Mouse (Mus musculus): ENCODE results near the gene Gba. TPM values are rescaled to one million over a fixed set of nuclear protein-coding genes. Genes with fewer than 3 reads are reported as not detected.

Gba gene
- polyA plus RNA-seq, 1 experiment: 69.8 TPM

DNA sequence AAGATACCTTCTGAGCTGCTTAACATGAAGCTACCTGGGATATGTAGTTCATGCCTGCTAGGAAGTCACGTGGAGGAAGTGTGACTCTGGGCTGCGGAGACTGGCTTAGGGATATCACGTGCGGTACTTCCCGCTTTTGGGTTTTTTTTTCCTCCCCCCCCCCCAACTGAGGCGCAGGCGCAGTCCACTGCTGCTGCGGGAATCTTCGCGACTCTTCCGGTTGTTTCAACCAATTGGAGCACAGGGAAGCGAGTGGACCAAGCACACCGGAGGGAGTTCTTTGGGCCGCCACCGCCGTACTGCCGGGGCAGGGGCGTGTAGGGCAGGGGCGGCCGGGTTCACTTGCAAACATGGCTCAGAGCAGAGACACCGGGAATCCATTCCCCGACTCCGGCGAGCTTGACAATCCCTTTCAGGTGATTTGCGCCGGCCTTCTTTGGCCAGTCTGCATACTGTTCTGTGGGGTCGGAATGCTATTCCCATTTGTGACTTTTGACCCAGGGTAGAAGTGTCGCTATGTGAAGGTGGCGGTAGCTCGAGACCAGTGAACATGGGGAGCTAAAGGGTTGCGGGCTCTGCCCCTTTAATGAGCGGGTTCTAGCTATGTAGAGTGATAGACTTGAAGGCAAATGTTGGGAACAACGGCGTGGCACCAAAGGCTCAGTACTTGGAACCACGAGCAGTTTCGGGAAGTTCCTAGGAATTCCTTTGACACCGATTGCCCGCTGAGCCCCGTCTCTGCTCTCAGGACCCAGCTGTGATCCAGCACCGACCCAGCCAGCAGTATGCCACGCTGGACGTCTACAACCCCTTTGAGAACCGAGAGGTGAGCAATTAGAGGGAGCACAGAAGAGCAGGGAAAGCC lies 25.3 kb upstream of the Gba start, which contains the start of gene Scamp3:
Gene Scamp3, plus strand, starts transcription at position 232 of the 865 bp plus-strand sequence.
- under 1% methylated on average over 43 of the region's 43 CpGs for WGBS
- TF ChIP-seq POLR2A (IDR thresholded peaks at IDR 0.05; ENCODE audit: borderline replicate concordance, insufficient read depth, low read length) (peak; percentile 87), CTCF (IDR thresholded peaks at IDR 0.05; ENCODE audit: borderline replicate concordance, insufficient read depth, low read depth, low read length) (no peak; the same call in 1 of the 2 replicates)
- H3K27ac ChIP-seq (ENCODE audit: insufficient read depth, low read length): peak within 1 kb of the TSS; percentile 47
- H3K27me3 ChIP-seq (ENCODE audit: control insufficient read depth, insufficient read depth, low read length): no peaks in the 10 kb centered on the region
- peak within 1 kb of the TSS; percentile 90 for H3K4me3 ChIP-seq (replicated peaks; ENCODE audit: insufficient read depth, low read depth, low read length)
- peaks cover 11% of the 10 kb centered on the region; the same call in 1 of the 2 replicates for H3K4me1 ChIP-seq (ENCODE audit: control insufficient read depth, insufficient read depth, low read length)
- peak; percentile 85 to 95 for DNase-seq

DNA sequence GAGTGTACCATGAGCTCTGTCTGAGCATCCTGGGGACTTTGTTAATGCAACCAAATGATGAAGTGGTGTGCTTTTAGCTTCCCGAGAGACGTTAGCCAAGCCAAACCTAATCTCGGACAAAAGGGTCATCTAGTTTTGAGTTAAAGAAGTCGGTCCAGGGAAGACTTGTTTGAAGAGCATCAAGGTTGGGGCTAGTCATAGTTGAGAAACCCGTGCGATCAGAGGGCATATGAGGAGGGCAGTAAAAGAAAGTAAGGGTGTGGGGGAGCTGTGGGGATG lies 24.7 kb upstream of the Gba start:
- DNase-seq: no peak
- TF ChIP-seq CTCF (IDR thresholded peaks at IDR 0.05; ENCODE audit: borderline replicate concordance, insufficient read depth, low read depth, low read length) (no peak), POLR2A (IDR thresholded peaks at IDR 0.05; ENCODE audit: borderline replicate concordance, insufficient read depth, low read length) (no peak)
- H3K27ac ChIP-seq (ENCODE audit: insufficient read depth, low read length): peak overlapping the region; percentile 47
- WGBS: 6% methylated on average over 6 of the region's 6 CpGs
- H3K27me3 ChIP-seq (ENCODE audit: control insufficient read depth, insufficient read depth, low read length): no peaks in the 10 kb centered on the region
- peak overlapping the region; percentile 90 for H3K4me3 ChIP-seq (replicated peaks; ENCODE audit: insufficient read depth, low read depth, low read length)
- H3K4me1 ChIP-seq (ENCODE audit: control insufficient read depth, insufficient read depth, low read length): peaks cover 11% of the 10 kb centered on the region; the same call in 1 of the 2 replicates

DNA sequence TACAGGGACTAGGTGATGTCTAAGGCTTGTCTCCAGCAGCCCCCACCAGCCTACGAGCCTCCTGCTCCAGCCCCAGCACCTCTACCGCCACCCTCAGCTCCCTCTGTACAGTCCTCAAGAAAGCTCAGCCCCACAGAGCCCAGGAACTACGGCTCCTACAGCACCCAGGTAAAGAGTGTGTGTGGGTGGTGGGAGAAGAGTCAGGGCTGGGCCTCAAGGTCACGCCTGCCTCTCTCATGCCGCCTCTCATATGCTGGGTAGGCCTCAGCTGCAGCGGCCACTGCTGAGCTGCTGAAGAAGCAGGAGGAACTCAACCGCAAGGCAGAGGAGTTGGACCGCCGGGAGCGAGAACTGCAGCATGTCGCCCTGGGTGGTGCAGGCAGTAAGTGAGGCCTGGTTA lies 23.7 kb upstream of the Gba start:
- WGBS: 86% methylated on average over 11 of the region's 11 CpGs
- TF ChIP-seq POLR2A (IDR thresholded peaks at IDR 0.05; ENCODE audit: borderline replicate concordance, insufficient read depth, low read length) (no peak), CTCF (IDR thresholded peaks at IDR 0.05; ENCODE audit: borderline replicate concordance, insufficient read depth, low read depth, low read length) (no peak)
- Histone ChIP-seq H3K27me3 (ENCODE audit: control insufficient read depth, insufficient read depth, low read length) (no peaks in the 10 kb centered on the region), H3K27ac (ENCODE audit: insufficient read depth, low read length) (no peak overlapping the region), H3K4me3 (replicated peaks; ENCODE audit: insufficient read depth, low read depth, low read length) (no peak overlapping the region), H3K4me1 (ENCODE audit: control insufficient read depth, insufficient read depth, low read length) (peaks cover 14% of the 10 kb centered on the region)
- DNase-seq: no peak

DNA sequence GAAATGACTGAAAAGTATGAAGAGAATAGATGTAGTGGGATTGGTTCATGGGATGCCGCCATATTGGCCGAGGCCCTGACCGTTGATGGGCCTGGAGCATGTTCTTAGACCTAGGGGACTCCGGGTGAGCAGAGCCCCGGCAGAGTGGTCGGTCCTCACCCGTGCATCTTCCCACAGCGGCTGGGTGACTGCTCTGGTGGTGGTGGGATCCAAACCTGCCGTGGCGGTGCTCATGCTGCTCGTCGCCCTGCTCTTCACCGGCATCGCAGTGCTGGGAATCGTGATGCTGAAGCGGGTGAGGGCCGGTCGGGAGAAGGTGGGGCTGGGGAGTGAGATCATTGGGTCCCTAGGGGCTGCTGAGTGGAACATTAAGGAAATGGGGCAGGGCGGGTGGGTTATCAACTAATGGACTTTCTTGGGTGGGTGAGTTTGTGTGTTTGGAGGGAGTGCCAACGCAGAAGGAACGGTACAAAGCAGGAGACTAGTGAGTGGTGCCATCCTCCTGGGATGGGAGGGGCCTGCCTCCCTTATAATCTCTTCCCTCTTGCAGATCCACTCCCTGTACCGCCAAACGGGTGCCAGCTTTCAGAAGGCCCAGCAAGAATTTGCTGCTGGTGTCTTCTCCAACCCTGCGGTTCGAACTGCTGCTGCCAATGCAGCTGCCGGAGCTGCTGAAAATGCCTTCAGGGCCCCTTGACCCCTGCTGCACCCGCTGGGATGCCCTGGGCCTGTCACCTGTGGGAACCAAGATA lies 20.8 kb upstream of the Gba start:
- no peak overlapping the region for H3K4me3 ChIP-seq (replicated peaks; ENCODE audit: insufficient read depth, low read depth, low read length)
- H3K27ac ChIP-seq (ENCODE audit: insufficient read depth, low read length): no peak overlapping the region
- H3K27me3 ChIP-seq (ENCODE audit: control insufficient read depth, insufficient read depth, low read length): no peaks in the 10 kb centered on the region
- 91% methylated on average over 27 of the region's 27 CpGs for WGBS
- no peak for DNase-seq
- H3K4me1 ChIP-seq (ENCODE audit: control insufficient read depth, insufficient read depth, low read length): peaks cover 19% of the 10 kb centered on the region
- TF ChIP-seq CTCF (IDR thresholded peaks at IDR 0.05; ENCODE audit: borderline replicate concordance, insufficient read depth, low read depth, low read length) (no peak), POLR2A (IDR thresholded peaks at IDR 0.05; ENCODE audit: borderline replicate concordance, insufficient read depth, low read length) (no peak)

DNA sequence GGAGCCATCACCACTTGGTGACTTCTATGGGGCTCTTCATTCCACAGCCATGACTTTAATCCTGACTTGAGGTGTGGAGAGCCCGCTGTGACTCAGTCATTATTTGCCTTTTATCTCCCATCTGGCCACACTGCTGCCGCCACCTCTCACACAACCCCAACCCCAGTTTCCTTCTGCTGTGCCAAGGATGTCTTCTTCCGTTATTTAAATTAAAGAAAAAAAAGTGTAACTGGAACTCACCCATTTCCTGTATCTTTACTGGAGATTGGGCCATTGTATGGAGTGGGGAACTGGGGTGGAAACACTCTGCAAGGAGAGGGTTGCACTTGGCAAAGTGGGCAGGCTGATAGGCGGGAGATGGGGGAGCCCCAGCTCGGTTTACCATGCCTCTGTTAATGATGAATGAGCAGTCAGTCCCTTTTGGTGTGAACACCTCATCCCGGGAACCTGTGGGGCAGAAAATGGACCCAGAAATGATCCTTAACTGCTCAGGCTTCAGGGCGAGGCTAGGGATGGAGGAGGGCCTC lies 20.1 kb upstream of the Gba start:
- no peak for DNase-seq
- 45% methylated on average over 7 of the region's 7 CpGs for WGBS
- Histone ChIP-seq H3K27me3 (ENCODE audit: control insufficient read depth, insufficient read depth, low read length) (no peaks in the 10 kb centered on the region), H3K27ac (ENCODE audit: insufficient read depth, low read length) (no peak overlapping the region), H3K4me3 (replicated peaks; ENCODE audit: insufficient read depth, low read depth, low read length) (peak overlapping the region; percentile 69), H3K4me1 (ENCODE audit: control insufficient read depth, insufficient read depth, low read length) (peaks cover 19% of the 10 kb centered on the region)
- TF ChIP-seq CTCF (IDR thresholded peaks at IDR 0.05; ENCODE audit: borderline replicate concordance, insufficient read depth, low read depth, low read length) (no peak), POLR2A (IDR thresholded peaks at IDR 0.05; ENCODE audit: borderline replicate concordance, insufficient read depth, low read length) (no peak)

DNA sequence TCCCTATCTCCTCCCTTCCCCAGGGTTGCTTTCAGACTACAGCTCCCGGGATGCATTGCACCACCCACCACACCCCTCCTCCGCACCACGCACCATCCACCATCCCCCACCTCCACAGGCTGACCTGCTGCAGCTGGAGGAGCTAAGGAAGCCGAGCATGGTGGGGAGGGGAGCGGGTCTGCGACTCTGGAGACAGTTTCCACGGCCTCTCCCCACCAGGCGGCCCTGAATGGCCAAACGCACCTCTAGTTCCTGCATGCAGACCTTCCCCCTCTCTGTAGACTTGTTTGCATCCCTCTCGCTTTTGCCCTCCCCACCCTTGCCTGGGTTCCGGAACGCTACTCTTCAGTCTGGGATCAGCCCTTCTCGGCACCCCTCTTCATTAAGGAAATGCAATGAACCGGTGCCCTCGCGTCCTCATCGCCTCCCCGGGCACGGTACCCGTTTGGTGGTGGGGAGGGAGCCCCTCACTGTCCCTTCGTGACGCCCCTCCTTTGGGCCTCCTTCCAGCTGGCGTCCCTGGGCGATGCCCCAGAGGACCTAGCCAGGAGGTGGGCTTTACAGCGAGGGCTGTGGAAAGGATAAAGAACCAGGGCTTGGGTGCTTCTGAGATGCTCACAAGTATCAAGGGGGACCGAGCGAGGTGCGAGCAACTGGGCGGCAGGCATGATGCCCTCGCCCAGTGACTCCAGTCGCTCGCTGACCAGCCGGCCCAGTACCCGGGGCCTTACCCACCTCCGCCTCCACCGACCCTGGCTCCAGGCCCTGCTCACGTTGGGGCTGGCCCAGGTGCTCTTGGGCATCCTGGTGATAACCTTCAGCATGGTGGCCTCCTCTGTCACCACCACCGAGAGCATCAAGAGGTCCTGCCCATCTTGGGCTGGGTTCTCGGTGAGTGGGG lies 19.4 kb upstream of the Gba start, which contains the start of gene Fam189b:
Gene Fam189b, plus strand, starts transcription at position 86 of the 901 bp plus-strand sequence.
- peak; percentile 90 to 91 for DNase-seq
- Histone ChIP-seq H3K4me1 (ENCODE audit: control insufficient read depth, insufficient read depth, low read length) (peaks cover 16% of the 10 kb centered on the region), H3K27ac (ENCODE audit: insufficient read depth, low read length) (peak within 1 kb of the TSS; percentile 66), H3K27me3 (ENCODE audit: control insufficient read depth, insufficient read depth, low read length) (no peaks in the 10 kb centered on the region), H3K4me3 (replicated peaks; ENCODE audit: insufficient read depth, low read depth, low read length) (peak within 1 kb of the TSS; percentile 69)
- under 1% methylated on average over 39 of the region's 39 CpGs for WGBS
- no peak for TF ChIP-seq CTCF (IDR thresholded peaks at IDR 0.05; ENCODE audit: borderline replicate concordance, insufficient read depth, low read depth, low read length)
- TF ChIP-seq POLR2A (IDR thresholded peaks at IDR 0.05; ENCODE audit: borderline replicate concordance, insufficient read depth, low read length): peak; percentile 86

DNA sequence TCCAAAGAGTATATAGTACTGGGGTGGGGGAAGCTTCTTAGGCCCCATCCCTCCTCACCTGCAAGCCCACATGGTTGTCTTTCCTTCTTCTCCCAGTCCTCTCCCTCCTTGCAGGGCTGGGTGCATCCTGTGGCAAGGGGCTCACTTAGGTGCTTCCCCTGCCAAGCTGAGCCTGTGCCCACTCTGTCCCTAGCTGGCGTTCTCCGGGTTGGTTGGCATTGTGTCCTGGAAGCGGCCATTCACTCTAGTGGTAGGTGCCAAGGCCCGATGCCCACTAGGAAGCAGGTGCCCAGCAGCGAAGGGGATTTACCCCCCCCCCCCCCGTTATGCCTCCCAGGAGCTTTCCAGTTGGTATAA lies 18.8 kb upstream of the Gba start:
- WGBS: 5% methylated on average over 6 of the region's 6 CpGs
- H3K4me1 ChIP-seq (ENCODE audit: control insufficient read depth, insufficient read depth, low read length): peaks cover 13% of the 10 kb centered on the region
- peak overlapping the region; percentile 69 for H3K4me3 ChIP-seq (replicated peaks; ENCODE audit: insufficient read depth, low read depth, low read length)
- DNase-seq: peak; percentile 43 to 48
- peak overlapping the region; percentile 66 for H3K27ac ChIP-seq (ENCODE audit: insufficient read depth, low read length)
- H3K27me3 ChIP-seq (ENCODE audit: control insufficient read depth, insufficient read depth, low read length): no peaks in the 10 kb centered on the region
- no peak for TF ChIP-seq POLR2A (IDR thresholded peaks at IDR 0.05; ENCODE audit: borderline replicate concordance, insufficient read depth, low read length)
- TF ChIP-seq CTCF (IDR thresholded peaks at IDR 0.05; ENCODE audit: borderline replicate concordance, insufficient read depth, low read depth, low read length): no peak

All from cerebellum, adult 2 months (tissue).